Mouse (Mus musculus) lung, adult 2 months (tissue): Measurements from ENCODE around the gene Mettl7a2.

ENCODE experiments used
- CTCF ChIP-seq: fragments of 200-500 bp; IDR thresholded peaks from 2 replicates; pipeline ENCODE4 v1.5.1; 2011; ENCODE audit warnings: mild to moderate bottlenecking, low read length, control low read depth; ENCODE audit not compliant: insufficient read depth
- POLR2A ChIP-seq: fragments of 200-500 bp; IDR thresholded peaks from 2 replicates; pipeline ENCODE4 v1.6.1; 2011; ENCODE audit warnings: low read depth, mild to moderate bottlenecking, control low read depth, low read length, borderline replicate concordance; ENCODE audit errors: extremely low read depth

DNA sequence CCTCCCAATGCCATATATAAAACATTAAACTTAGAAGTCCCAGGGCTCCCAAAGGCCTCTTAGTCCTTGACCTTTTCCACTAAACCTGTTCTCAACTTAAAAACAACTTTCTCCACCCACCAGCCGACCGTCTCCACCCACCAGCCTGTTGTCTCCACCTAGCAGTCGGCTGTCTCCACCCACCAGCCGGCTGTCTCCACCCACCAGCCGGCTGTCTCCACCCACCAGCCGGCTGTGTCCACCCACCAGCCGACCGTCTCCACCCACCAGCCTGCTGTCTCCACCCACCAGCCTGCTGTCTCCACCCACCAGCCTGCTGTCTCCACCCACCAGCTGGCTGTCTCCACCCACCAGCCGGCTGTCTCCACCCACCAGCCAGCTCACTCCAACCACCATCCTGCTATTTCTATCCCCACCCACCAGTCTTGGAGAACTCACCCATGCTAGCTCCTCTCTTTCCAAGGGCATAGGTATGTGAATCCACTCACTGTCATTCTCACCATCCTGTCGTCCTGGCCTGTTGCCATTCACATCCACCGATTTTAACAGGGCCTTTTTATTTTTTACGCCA, 28.9 kb upstream of the Mettl7a2 start:
- TF ChIP-seq POLR2A (no peak), CTCF (no peak)
